Mouse (Mus musculus) thymus, adult 2 months (tissue): Measurements from ENCODE around the gene Tapbp.

ENCODE experiments used
- CTCF ChIP-seq: fragments of 200-500 bp; IDR thresholded peaks from 2 replicates; pipeline ENCODE4 v1.5.1; 2012; ENCODE audit warnings: mild to moderate bottlenecking, control low read depth, low read length, moderate library complexity, borderline replicate concordance; ENCODE audit not compliant: control insufficient read depth, poor library complexity, insufficient read depth; ENCODE audit errors: extremely low read depth
- POLR2A ChIP-seq: fragments of 200-500 bp; IDR thresholded peaks from 2 replicates; pipeline ENCODE4 v1.6.1; 2012; ENCODE audit warnings: mild to moderate bottlenecking, low read length, control low read depth, moderate library complexity; ENCODE audit not compliant: control insufficient read depth, poor library complexity, insufficient read depth; ENCODE audit errors: extremely low read depth

GRCm38 (mm10) chr17:33925406-33926116, 9.9 kb downstream of the Tapbp start:
- TF ChIP-seq CTCF (no peak), POLR2A (no peak)
